Mouse (Mus musculus) kidney, embryonic 16.5 days (tissue): Measurements from ENCODE around the gene Olfr1358. TPM values are rescaled to one million over a fixed set of nuclear protein-coding genes. Genes with fewer than 3 reads are reported as not detected.

Experiments
- ATAC-seq: fragments of 200-750 bp; cut with Nextera tagmentation; 2 replicates; pipeline ENCODE4 v1.8.0; 2017; ENCODE audit warnings: moderate TSS enrichment; ENCODE audit not compliant: low FRiP score, low TSS enrichment
- H3K27ac ChIP-seq: fragments of 300-500 bp; sonication (generic); 2 replicates; pipeline ENCODE4 v1.5.1; 2014; ENCODE audit warnings: low read length
- H3K27me3 ChIP-seq: fragments of 300-500 bp; sonication (generic); 2 replicates; pipeline ENCODE4 v1.6.1; 2014; ENCODE audit warnings: low read length, control low read depth, mixed read lengths; ENCODE audit not compliant: insufficient read depth
- H3K36me3 ChIP-seq: fragments of 300-500 bp; sonication (generic); 2 replicates; pipeline ENCODE4 v1.6.1; 2014; ENCODE audit warnings: low read length, control low read depth, mixed read lengths; ENCODE audit not compliant: insufficient read depth
- H3K4me1 ChIP-seq: fragments of 300-500 bp; sonication (generic); 2 replicates; pipeline ENCODE4 v1.6.1; 2014; ENCODE audit warnings: low read length, control low read depth, mixed read lengths; ENCODE audit not compliant: insufficient read depth
- H3K4me2 ChIP-seq: fragments of 300-500 bp; sonication (generic); replicated peaks from 2 replicates; pipeline ENCODE4 v1.6.1; 2014; ENCODE audit warnings: low read depth, low read length
- H3K4me3 ChIP-seq: fragments of 300-500 bp; sonication (generic); 2 replicates; pipeline ENCODE4 v1.5.1; 2014; ENCODE audit warnings: mild to moderate bottlenecking, low read length
- H3K9ac ChIP-seq: fragments of 300-500 bp; sonication (generic); replicated peaks from 2 replicates; pipeline ENCODE4 v1.6.1; 2014; ENCODE audit warnings: low read length
- H3K9me3 ChIP-seq: fragments of 300-500 bp; sonication (generic); 2 replicates; pipeline ENCODE4 v1.6.1; 2016; ENCODE audit warnings: low read length, control low read depth
- WGBS: fragments of 180-500 bp; shearing (Covaris S2); extraction: QIAGEN DNeasy Blood & Tissue Kit; methylation state at CpG from one replicate; pipeline ENCODE4 v1.1.7; 2014; 5-methylcytosine and 5-hydroxymethylcytosine counted together
- microRNA-seq: library from miRNA; unstranded; fragments of <30 nt; microRNA quantifications from one replicate; pipeline ENCODE4, GENCODE M21; 2016
- polyA plus RNA-seq: library from polyadenylated mRNA; unstranded; fragments of >200 nt; fragmentation: Nextera tagmentation; extraction: Ambion mirVana; gene quantifications from 2 replicates; pipeline ENCODE4 v1.2.1, GENCODE M21; 2015

The Olfr1358 gene
- polyA plus RNA-seq, 1 experiment from 2014 or later = not detected

- Histone ChIP-seq H3K9ac (no peak overlapping the region), H3K4me2 (no peak overlapping the region), H3K36me3 (no peaks in the 10 kb centered on the region), H3K27ac (no peak overlapping the region), H3K9me3 (no peaks in the 10 kb centered on the region), H3K4me3 (no peak overlapping the region), H3K27me3 (no peaks in the 10 kb centered on the region), H3K4me1 (no peaks in the 10 kb centered on the region)
- no peak for ATAC-seq
- 85% methylated on average over 1 of the region's 1 CpGs for WGBS
Observed at GRCm38 (mm10) chr10:78565070-78565469, 47.8 kb downstream of the Olfr1358 start.

- WGBS = 81% methylated on average over 3 of the region's 3 CpGs
- H3K9ac ChIP-seq = no peak overlapping the region
- no peaks in the 10 kb centered on the region for H3K4me1 ChIP-seq
- H3K36me3 ChIP-seq = no peaks in the 10 kb centered on the region
- H3K4me3 ChIP-seq = no peak overlapping the region
- no peaks in the 10 kb centered on the region for H3K9me3 ChIP-seq
- no peaks in the 10 kb centered on the region for H3K27me3 ChIP-seq
- no peak overlapping the region for H3K4me2 ChIP-seq
- H3K27ac ChIP-seq = no peak overlapping the region
- ATAC-seq = no peak
Observed at GRCm38 (mm10) chr10:78569191-78569590, 52.0 kb downstream of the Olfr1358 start.

- no peak overlapping the region for H3K27ac ChIP-seq
- H3K4me1 ChIP-seq = no peaks in the 10 kb centered on the region
- no peak overlapping the region for H3K4me2 ChIP-seq
- no peak for ATAC-seq
- 50% methylated on average over 3 of the region's 3 CpGs for WGBS
- no peaks in the 10 kb centered on the region for H3K27me3 ChIP-seq
- no peak overlapping the region for H3K9ac ChIP-seq
- H3K4me3 ChIP-seq = no peak overlapping the region
- H3K9me3 ChIP-seq = no peaks in the 10 kb centered on the region
- no peaks in the 10 kb centered on the region for H3K36me3 ChIP-seq
Observed at GRCm38 (mm10) chr10:78569686-78570085, 52.5 kb downstream of the Olfr1358 start.

Small RNAs within 50 kb of the gene (microRNA-seq; reads per million reads assigned to microRNA genes)
- gene Gm27541 = not detected

Other genes starting within 250 kb of the Olfr1358 start
- 48.2 and 81.9 TPM in 2 replicates for gene Agpat3, start 164.9 kb upstream of the Olfr1358 start, polyA plus RNA-seq
- 325 and 328 TPM in 2 replicates for gene Rrp1, start 104.4 kb upstream of the Olfr1358 start, polyA plus RNA-seq
- gene Cstb, start 91.8 kb upstream of the Olfr1358 start, polyA plus RNA-seq = 191 and 193 TPM in 2 replicates
- gene Pdxk, start 52.5 kb upstream of the Olfr1358 start, polyA plus RNA-seq = 28.4 and 29.8 TPM in 2 replicates
- gene Ilvbl, start 56.9 kb downstream of the Olfr1358 start, polyA plus RNA-seq = 62.7 and 67.2 TPM in 2 replicates
- gene Syde1, start 74.5 kb downstream of the Olfr1358 start, polyA plus RNA-seq = 18.1 and 20.4 TPM in 2 replicates
- not detected in 2 replicates for gene Olfr1357, start 100.6 kb downstream of the Olfr1358 start, polyA plus RNA-seq
- gene Casp14, start 200.9 kb downstream of the Olfr1358 start, polyA plus RNA-seq = not detected in 2 replicates
- not detected in 2 replicates for gene Ccdc105, start 235.6 kb downstream of the Olfr1358 start, polyA plus RNA-seq